Mouse (Mus musculus) limb, embryonic 10.5 days (tissue): ENCODE results near the gene Spcs1. TPM values are rescaled to one million over a fixed set of nuclear protein-coding genes. Genes with fewer than 3 reads are reported as not detected.

Experiments used
- DNase-seq: peaks from one replicate; pipeline ENCODE4 v3.0.0-alpha.2; 2017; ENCODE audit warnings: low spot score
- H3K27ac ChIP-seq: fragments of 300-500 bp; sonication (generic); 2 replicates; pipeline ENCODE4 v1.5.1; 2016; ENCODE audit warnings: mild to moderate bottlenecking
- H3K27me3 ChIP-seq: fragments of 300-500 bp; sonication (generic); 2 replicates; pipeline ENCODE4 v1.6.1; 2016; ENCODE audit warnings: low read depth, mild to moderate bottlenecking; ENCODE audit not compliant: poor library complexity, severe bottlenecking
- H3K36me3 ChIP-seq: fragments of 300-500 bp; sonication (generic); 2 replicates; pipeline ENCODE4 v1.6.1; 2016; ENCODE audit warnings: mild to moderate bottlenecking, moderate library complexity
- H3K4me1 ChIP-seq: fragments of 300-500 bp; sonication (generic); 2 replicates; pipeline ENCODE4 v1.6.1; 2016
- H3K4me3 ChIP-seq: fragments of 300-500 bp; sonication (generic); 2 replicates; pipeline ENCODE4 v1.5.1; 2016; ENCODE audit warnings: mild to moderate bottlenecking, moderate library complexity
- H3K9me3 ChIP-seq: fragments of 300-500 bp; sonication (generic); replicated peaks from 2 replicates; pipeline ENCODE4 v1.6.1; 2016; ENCODE audit warnings: mild to moderate bottlenecking
- WGBS: fragments of 180-500 bp; shearing (Covaris S2); methylation state at CpG from one replicate; pipeline ENCODE4 v1.1.7; 2016; 5-methylcytosine and 5-hydroxymethylcytosine counted together
- polyA plus RNA-seq: library from polyadenylated mRNA; unstranded; fragments of >200 nt; fragmentation: Nextera tagmentation; extraction: Ambion mirVana; gene quantifications from 2 replicates; pipeline ENCODE4 v1.2.1, GENCODE M21; 2016

Spcs1 gene
- polyA plus RNA-seq = 259 and 262 TPM in 2 replicates

GRCm38 (mm10) chr14:31001307-31002205, at the start of gene Spcs1, which contains the start of gene Glt8d1:
Gene Spcs1, minus strand, starts transcription at chr14:31001672.
Gene Glt8d1, plus strand, starts transcription at chr14:31001400.
- H3K27me3 ChIP-seq = no peaks in the 10 kb centered on the region
- H3K9me3 ChIP-seq = no peaks in the 10 kb centered on the region
- H3K4me1 ChIP-seq = peaks cover 16% of the 10 kb centered on the region
- peak within 1 kb of the TSS; percentile 98 for H3K4me3 ChIP-seq
- peaks cover 30% of the 10 kb centered on the region for H3K36me3 ChIP-seq
- H3K27ac ChIP-seq = peak within 1 kb of the TSS; percentile 96
- under 1% methylated on average over 84 of the region's 84 CpGs for WGBS
- DNase-seq = peak; percentile 90

- H3K4me1 ChIP-seq = no peaks in the 10 kb centered on the region
- H3K27ac ChIP-seq = no peak overlapping the region
- H3K9me3 ChIP-seq = no peaks in the 10 kb centered on the region
- H3K4me3 ChIP-seq = no peak overlapping the region
- no peaks in the 10 kb centered on the region for H3K27me3 ChIP-seq
- no peak for DNase-seq
- WGBS = 98% methylated on average over 1 of the region's 1 CpGs
- peaks cover 99% of the 10 kb centered on the region for H3K36me3 ChIP-seq
Observed at GRCm38 (mm10) chr14:31045817-31046216, 44.3 kb upstream of the Spcs1 start.

GRCm38 (mm10) chr14:31045296-31045695, 43.8 kb upstream of the Spcs1 start:
- H3K4me1 ChIP-seq = no peaks in the 10 kb centered on the region
- H3K36me3 ChIP-seq = peaks cover 99% of the 10 kb centered on the region
- DNase-seq = no peak
- no peak overlapping the region for H3K4me3 ChIP-seq
- no peaks in the 10 kb centered on the region for H3K9me3 ChIP-seq
- no peak overlapping the region for H3K27ac ChIP-seq
- H3K27me3 ChIP-seq = no peaks in the 10 kb centered on the region
- WGBS = 94% methylated on average over 5 of the region's 5 CpGs

GRCm38 (mm10) chr14:31025785-31026184, 24.3 kb upstream of the Spcs1 start:
- Histone ChIP-seq H3K4me3 (no peak overlapping the region), H3K9me3 (no peaks in the 10 kb centered on the region), H3K27me3 (no peaks in the 10 kb centered on the region), H3K27ac (no peak overlapping the region), H3K36me3 (peaks cover 93% of the 10 kb centered on the region), H3K4me1 (no peaks in the 10 kb centered on the region)
- WGBS = 84% methylated on average over 3 of the region's 3 CpGs
- DNase-seq = no peak

GRCm38 (mm10) chr14:31022579-31022978, 21.1 kb upstream of the Spcs1 start:
- H3K9me3 ChIP-seq = no peaks in the 10 kb centered on the region
- DNase-seq = no peak
- H3K27me3 ChIP-seq = no peaks in the 10 kb centered on the region
- WGBS = 75% methylated on average over 1 of the region's 1 CpGs
- H3K36me3 ChIP-seq = peaks cover 66% of the 10 kb centered on the region
- no peak overlapping the region for H3K27ac ChIP-seq
- peaks cover 14% of the 10 kb centered on the region for H3K4me1 ChIP-seq
- H3K4me3 ChIP-seq = no peak overlapping the region

- DNase-seq = peak; percentile 85
- peaks cover 66% of the 10 kb centered on the region for H3K36me3 ChIP-seq
- 17% methylated on average over 50 of the region's 56 CpGs for WGBS
Observed at GRCm38 (mm10) chr14:31019331-31020205, 18.1 kb upstream of the Spcs1 start.

GRCm38 (mm10) chr14:31018860-31019291, 17.4 kb upstream of the Spcs1 start, which contains the start of the genes Pbrm1 and Gnl3:
Gene Pbrm1, plus strand, starts transcription at chr14:31019138.
Gene Gnl3, minus strand, starts transcription at chr14:31019152.
- H3K4me3 ChIP-seq = peak within 1 kb of the TSS; percentile 88
- no peaks in the 10 kb centered on the region for H3K27me3 ChIP-seq
- under 1% methylated on average over 51 of the region's 53 CpGs for WGBS
- peaks cover 66% of the 10 kb centered on the region for H3K36me3 ChIP-seq
- peak within 1 kb of the TSS; percentile 100 for H3K27ac ChIP-seq
- H3K9me3 ChIP-seq = no peaks in the 10 kb centered on the region
- DNase-seq = peak; percentile 98
- peaks cover 20% of the 10 kb centered on the region for H3K4me1 ChIP-seq

More at GRCm38 (mm10) chr14:31019331-31020205, 18.1 kb upstream of the Spcs1 start:
- H3K4me1 ChIP-seq = peaks cover 20% of the 10 kb centered on the region
- H3K27ac ChIP-seq = peak overlapping the region; percentile 100
- no peaks in the 10 kb centered on the region for H3K27me3 ChIP-seq
- peak overlapping the region; percentile 88 for H3K4me3 ChIP-seq
- H3K9me3 ChIP-seq = no peaks in the 10 kb centered on the region

GRCm38 (mm10) chr14:31017854-31018253, 16.4 kb upstream of the Spcs1 start:
- H3K4me1 ChIP-seq = peaks cover 20% of the 10 kb centered on the region
- H3K27ac ChIP-seq = peak overlapping the region; percentile 100
- WGBS = 3% methylated on average over 2 of the region's 2 CpGs
- H3K27me3 ChIP-seq = no peaks in the 10 kb centered on the region
- H3K4me3 ChIP-seq = peak overlapping the region; percentile 88
- no peak for DNase-seq
- H3K9me3 ChIP-seq = no peaks in the 10 kb centered on the region
- H3K36me3 ChIP-seq = peaks cover 66% of the 10 kb centered on the region

- no peaks in the 10 kb centered on the region for H3K9me3 ChIP-seq
- 90% methylated on average over 1 of the region's 1 CpGs for WGBS
- no peak overlapping the region for H3K4me3 ChIP-seq
- H3K4me1 ChIP-seq = peaks cover 20% of the 10 kb centered on the region
- no peaks in the 10 kb centered on the region for H3K27me3 ChIP-seq
- peaks cover 70% of the 10 kb centered on the region for H3K36me3 ChIP-seq
- H3K27ac ChIP-seq = no peak overlapping the region
- no peak for DNase-seq
Observed at GRCm38 (mm10) chr14:31016063-31016462, 14.6 kb upstream of the Spcs1 start.

GRCm38 (mm10) chr14:31013928-31014327, 12.5 kb upstream of the Spcs1 start:
- Histone ChIP-seq H3K36me3 (peaks cover 92% of the 10 kb centered on the region), H3K4me3 (no peak overlapping the region), H3K4me1 (peaks cover 13% of the 10 kb centered on the region), H3K9me3 (no peaks in the 10 kb centered on the region), H3K27me3 (no peaks in the 10 kb centered on the region), H3K27ac (no peak overlapping the region)
- 98% methylated on average over 2 of the region's 2 CpGs for WGBS
- no peak for DNase-seq

- 92% methylated on average over 3 of the region's 3 CpGs for WGBS
Observed at GRCm38 (mm10) chr14:31011588-31011987, 10.1 kb upstream of the Spcs1 start.

GRCm38 (mm10) chr14:31006779-31007178, 5.3 kb upstream of the Spcs1 start:
- Histone ChIP-seq H3K36me3 (peaks cover 54% of the 10 kb centered on the region), H3K9me3 (no peaks in the 10 kb centered on the region), H3K4me1 (peaks cover 8% of the 10 kb centered on the region), H3K27ac (no peak overlapping the region), H3K27me3 (no peaks in the 10 kb centered on the region), H3K4me3 (no peak overlapping the region)
- no peak for DNase-seq
- 67% methylated on average over 5 of the region's 5 CpGs for WGBS

More at GRCm38 (mm10) chr14:31011588-31011987, 10.1 kb upstream of the Spcs1 start:
- no peak overlapping the region for H3K27ac ChIP-seq
- no peak for DNase-seq
- no peak overlapping the region for H3K4me3 ChIP-seq
- H3K36me3 ChIP-seq = peaks cover 97% of the 10 kb centered on the region
- H3K9me3 ChIP-seq = no peaks in the 10 kb centered on the region
- H3K4me1 ChIP-seq = no peaks in the 10 kb centered on the region
- H3K27me3 ChIP-seq = no peaks in the 10 kb centered on the region
